Mouse (Mus musculus) gastrocnemius, postnatal 36 days (tissue): ENCODE measurements around the gene Spindoc. TPM values are rescaled to one million over a fixed set of nuclear protein-coding genes. Genes with fewer than 3 reads are reported as not detected.
"Not testable (repeated sequence)": the region's sequence is repeated elsewhere in the genome, so short reads cannot be mapped to it uniquely, and the experiment has no call there.

Experiments
- DNase-seq, 2 experiments: peaks; one replicate each; pipeline ENCODE4 v3.0.0; 2022
- intact Hi-C: fragments of 180-260 bp; cut with DNase I; formaldehyde crosslinking; loops from one replicate; pipeline ENCODE4 v1.15.1; 2025
- total RNA-seq, 2 experiments: library from RNA; stranded (reverse); gene quantifications; 2 replicates each; pipeline ENCODE4 v1.2.3; 2021

Spindoc gene
- total RNA-seq, 2 experiments from 2014 or later, result 7.0 to 7.1 TPM

GRCm38 (mm10) chr19:7412361-7412760 is 29.6 kb upstream of the Spindoc start:
- intact Hi-C loops, result loop anchor here (10.0 kb wide), 1 partner anchor 178 kb away; no protein-coding TSS in a partner anchor
- no peak for DNase-seq

DNA sequence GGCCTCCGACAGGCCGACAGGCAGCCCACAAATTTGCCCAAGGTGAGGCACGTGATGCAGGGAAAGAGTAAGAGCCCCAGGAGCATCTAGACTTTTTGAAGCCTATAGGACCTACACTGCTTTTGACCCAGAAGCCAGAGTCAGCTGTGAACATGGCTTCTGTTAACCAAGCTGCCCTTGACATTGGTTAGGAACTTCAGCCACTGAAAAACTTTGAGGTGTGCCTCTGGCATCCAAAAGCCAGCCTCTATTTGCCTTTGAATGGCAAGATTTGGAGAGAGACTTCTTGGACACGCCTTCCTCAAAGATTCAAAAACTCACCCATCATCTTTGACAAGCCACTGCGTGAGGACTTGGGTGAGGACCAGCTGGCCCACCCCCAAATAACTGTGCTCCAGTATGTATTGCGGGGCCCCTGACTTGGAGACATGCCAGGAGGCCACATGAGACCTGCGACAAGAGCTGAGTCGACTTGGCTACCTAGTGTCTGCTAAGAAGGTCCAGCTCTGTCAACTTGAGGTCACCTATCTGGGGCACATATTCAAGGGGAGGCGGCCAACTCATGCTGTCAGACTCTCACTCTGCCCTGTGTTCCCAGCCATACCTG is 21.9 kb upstream of the Spindoc start:
- intact Hi-C loops, result loop anchor here (5.0 kb wide), 1 partner anchor 52 kb away; no protein-coding TSS in a partner anchor
- DNase-seq, result no peak

GRCm38 (mm10) chr19:7400635-7401034 is 17.8 kb upstream of the Spindoc start:
- intact Hi-C loops, result loop anchor here (5.0 kb wide), 1 partner anchor 48 kb away; no protein-coding TSS in a partner anchor
- no peak for DNase-seq

- intact Hi-C loops, DNase-seq: not testable (repeated sequence)
Measured at GRCm38 (mm10) chr19:7398898-7399297, 16.1 kb upstream of the Spindoc start.

DNA sequence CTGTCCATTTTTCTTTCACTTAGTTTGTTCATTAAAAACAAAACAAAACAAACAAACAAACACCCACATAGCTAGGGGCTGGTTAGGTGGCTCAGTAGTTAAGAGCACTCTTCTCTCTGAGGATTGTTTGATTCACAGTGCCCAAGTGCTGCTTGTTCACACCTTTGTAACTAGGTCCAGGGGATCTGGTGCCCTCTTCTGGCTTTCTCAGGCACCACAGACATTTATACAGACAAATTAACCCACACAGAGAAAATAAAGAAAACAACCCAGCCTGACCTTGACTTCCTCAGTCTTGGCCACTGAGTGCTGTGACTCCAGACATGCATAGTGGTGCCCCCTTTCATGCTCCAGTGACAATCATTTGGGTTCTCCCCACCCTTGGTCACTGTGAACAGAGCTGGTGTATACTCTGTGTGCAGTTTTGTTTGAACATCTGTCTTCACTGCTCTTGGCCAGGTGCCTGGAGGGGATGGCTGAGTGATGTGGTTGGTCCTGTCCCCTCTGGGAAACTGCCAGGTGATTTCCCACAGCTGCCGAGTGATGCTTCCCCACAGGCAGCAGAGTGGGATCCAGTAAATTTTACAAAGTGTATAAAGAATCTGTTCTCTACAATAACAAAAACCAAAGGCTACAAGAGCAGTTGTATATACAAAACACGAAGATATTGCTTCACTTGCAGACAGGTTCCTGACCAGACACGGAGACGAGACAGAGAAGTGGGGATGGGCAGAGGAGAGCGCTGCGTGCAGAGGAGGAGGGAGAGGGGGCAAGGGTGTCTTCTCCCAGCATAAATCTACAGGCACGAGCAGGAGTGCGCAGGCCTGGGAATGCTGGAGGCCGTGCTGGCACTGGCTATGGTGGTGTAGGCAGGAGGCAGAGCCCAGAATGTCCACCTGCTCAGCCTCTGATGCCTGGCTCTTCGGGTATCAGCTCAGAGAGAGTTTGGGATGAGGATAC is 14.4 kb upstream of the Spindoc start:
- peak in 1 of 2 experiments; percentile 31 for DNase-seq
- intact Hi-C loops, result not testable (repeated sequence)

- no peak for DNase-seq
- intact Hi-C loops, result no loop called here
Measured at GRCm38 (mm10) chr19:7388488-7388887, 5.7 kb upstream of the Spindoc start.

DNA sequence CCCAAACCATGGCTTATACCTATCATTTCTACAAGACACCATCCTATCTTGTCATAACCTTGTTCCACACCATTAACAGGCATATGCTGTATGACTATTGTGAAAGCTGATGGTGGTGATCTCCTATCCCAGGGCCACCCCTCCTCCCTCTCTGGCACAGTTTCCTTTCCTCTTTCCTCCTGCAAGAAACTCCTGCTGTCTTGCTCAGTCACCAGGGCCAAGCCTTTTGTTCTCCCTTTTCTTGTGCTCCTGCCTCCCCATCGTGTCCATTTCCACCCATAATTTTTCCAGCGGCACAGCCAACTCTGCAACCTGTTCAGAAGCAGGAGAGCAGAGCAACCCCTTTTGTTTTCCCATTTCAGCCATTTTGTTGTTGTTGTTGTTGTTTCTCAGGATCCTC is 3.2 kb upstream of the Spindoc start:
- DNase-seq, result no peak
- intact Hi-C loops, result no loop called here

DNA sequence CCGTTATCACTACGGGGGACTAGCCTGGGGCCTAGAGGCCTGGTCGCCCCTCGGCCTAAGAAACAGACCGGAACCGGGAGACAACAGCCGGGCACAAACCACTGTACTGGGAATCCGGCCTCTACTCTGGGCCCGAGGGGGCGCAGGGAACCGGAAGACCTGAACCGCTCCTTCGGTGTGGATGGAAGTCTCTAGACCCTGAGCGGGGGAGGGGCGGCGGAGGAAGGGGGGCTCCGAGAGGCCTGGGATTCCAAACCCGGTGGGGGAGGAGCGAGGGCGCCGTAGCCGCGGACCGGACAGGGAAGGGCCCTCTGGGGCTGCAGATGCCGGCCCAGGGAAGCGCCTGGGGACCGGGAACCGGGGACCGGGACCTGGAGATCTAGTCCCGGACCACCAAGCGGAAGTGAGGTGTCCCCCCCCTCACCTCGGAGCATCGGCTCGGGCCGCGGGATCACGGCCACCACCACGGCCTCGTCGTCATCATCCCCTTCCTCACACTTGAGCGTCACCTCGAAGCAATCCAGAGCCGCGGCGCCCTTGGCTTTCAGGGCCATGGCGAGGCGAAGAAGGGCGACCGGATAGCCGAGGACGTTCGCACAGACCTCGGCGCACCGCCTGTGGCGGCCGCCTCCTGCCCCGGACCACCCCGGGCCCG is 419 bp downstream of the Spindoc start:
- intact Hi-C loops, result loop anchor here (2.0 kb wide), 1 partner anchor 34 kb away; the partner anchor contains the start of gene 2700081O15Rik
- peak; percentile 39 to 41 for DNase-seq

DNA sequence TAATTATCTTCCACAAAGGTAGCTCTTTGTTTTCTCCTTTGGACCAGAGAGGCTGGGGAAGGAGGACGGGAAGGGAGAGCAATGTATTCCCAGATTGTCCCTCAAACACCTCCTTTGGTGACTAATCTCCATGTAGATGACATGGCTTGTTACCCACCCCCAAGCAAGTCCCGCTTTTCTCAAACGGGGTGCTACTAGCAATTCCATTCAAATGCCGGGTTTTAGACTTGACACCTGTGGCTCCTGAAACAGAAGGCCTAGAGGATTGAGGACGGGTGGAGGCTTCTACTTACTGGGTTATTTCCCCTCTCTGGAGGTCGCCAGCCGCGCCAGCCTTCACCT is 917 bp downstream of the Spindoc start:
- no peak for DNase-seq
- intact Hi-C loops, result loop anchor here (2.0 kb wide), 1 partner anchor 35 kb away; the partner anchor contains the start of gene 2700081O15Rik

- intact Hi-C loops, result no loop called here
Measured at GRCm38 (mm10) chr19:7377639-7378038, 5.2 kb downstream of the Spindoc start.

DNA sequence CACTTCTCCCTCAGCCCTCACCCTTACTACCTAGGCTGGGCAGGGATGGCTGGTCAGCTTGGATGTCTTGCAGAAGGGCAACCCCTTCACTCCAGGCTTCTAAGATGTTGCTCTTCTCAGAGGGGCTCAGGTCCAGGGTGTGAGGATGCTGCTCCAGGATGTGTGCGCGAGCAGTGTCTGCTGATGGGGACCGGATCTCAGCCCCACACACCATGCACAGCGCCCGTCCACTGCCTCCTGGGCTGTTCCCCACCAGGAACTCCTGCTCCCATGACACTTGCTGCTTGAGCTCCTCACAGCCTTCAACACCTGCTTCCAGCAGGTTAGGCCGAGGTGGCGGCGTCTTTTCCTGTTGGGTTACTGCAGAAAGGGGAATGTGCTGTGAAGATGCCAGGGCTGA is 8.3 kb downstream of the Spindoc start:
- no peak for DNase-seq
- intact Hi-C loops, result no loop called here

More at GRCm38 (mm10) chr19:7377639-7378038, 5.2 kb downstream of the Spindoc start:
- DNase-seq, result no peak

- intact Hi-C loops, DNase-seq: not testable (repeated sequence)
Measured at GRCm38 (mm10) chr19:7369469-7369868, 13.3 kb downstream of the Spindoc start.

GRCm38 (mm10) chr19:7353636-7354035 is 29.2 kb downstream of the Spindoc start:
- DNase-seq, result no peak
- intact Hi-C loops, result loop anchor here (5.0 kb wide), 1 partner anchor 49 kb away; no protein-coding TSS in a partner anchor

DNA sequence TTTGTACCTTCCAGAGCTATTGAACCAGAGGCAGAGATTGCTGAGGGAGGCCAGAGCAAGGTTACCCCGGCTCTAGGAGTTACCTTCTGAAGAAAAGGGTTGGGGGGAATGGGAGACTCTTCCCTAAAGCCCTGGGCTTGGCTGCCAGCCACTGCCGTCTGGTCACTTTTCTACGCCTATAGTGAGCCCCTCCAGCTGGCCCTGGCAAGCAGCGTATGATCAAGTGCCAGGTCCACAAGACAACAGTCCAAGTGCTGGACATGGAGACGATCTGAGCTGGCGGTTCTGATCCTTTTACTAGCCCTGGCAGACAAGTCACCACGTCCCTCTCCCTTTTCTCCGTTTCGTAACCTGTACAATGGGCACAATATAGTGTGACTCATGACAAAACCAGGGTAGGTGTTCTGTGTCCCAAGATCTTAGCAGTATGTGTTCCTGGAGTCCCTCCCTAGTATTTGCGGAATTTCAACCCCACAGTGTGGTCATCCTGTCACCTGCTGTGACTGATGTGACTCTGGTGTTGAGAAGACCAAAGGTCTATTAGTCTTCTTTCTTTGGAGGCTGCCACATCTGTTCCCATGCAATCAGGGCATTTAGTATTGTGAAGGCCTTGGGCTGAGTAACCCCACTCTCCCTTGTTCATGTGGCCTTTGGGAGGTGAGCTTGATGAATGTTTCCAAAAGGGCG is 29.8 kb downstream of the Spindoc start:
- no peak for DNase-seq
- intact Hi-C loops, result loop anchor here (5.0 kb wide), 1 partner anchor 49 kb away; no protein-coding TSS in a partner anchor

GRCm38 (mm10) chr19:7349993-7350392 is 32.8 kb downstream of the Spindoc start:
- intact Hi-C loops, result loop anchor here (5.0 kb wide), 2 partner anchors 52 to 88 kb away; no protein-coding TSS in a partner anchor
- no peak for DNase-seq

GRCm38 (mm10) chr19:7345235-7345755 is 37.5 kb downstream of the Spindoc start:
- intact Hi-C loops, result loop anchor here (5.0 kb wide), 1 partner anchor 83 kb away; no protein-coding TSS in a partner anchor
- DNase-seq, result peak in 1 of 2 experiments; percentile 29

DNA sequence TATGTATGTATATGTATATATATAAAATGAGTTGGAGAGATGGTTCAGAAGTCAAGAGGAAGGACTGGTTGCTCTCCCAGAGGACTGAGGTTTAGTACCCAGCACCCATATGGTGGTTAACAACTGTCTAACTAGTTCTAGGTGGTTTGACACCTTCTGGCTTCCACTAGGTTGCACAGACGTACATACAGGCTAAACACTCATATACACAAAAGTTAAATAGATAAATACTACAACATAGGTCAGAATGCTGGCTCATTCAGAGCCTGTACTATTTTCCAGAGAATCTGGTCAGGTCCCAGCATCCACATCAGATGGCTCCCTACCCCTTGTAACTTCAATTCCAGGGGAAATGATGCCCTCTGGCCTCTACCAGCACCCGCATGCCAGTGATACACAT is 40.1 kb downstream of the Spindoc start:
- DNase-seq, result no peak
- intact Hi-C loops, result loop anchor here (5.0 kb wide), 1 partner anchor 60 kb away; no protein-coding TSS in a partner anchor

GRCm38 (mm10) chr19:7341512-7342397 is 41.0 kb downstream of the Spindoc start, which contains the start of gene Mark2:
Mark2 (minus strand) TSS chr19:7341860.
- intact Hi-C loops, result loop anchor here (2.0 to 5.0 kb wide), 2 partner anchors 31 to 59 kb away; no protein-coding TSS in a partner anchor

More at GRCm38 (mm10) chr19:7341512-7342397, 41.0 kb downstream of the Spindoc start, which contains the start of gene Mark2:
- peak; percentile 98 to 99 for DNase-seq
